Mouse (Mus musculus) urinary bladder, postnatal 10 days (tissue): ENCODE measurements around the gene Cdk5rap2.

Experiments used
- DNase-seq: peaks from one replicate; pipeline ENCODE4 v3.0.0; 2022; ENCODE audit warnings: low spot score

Gene Cdk5rap2

DNA sequence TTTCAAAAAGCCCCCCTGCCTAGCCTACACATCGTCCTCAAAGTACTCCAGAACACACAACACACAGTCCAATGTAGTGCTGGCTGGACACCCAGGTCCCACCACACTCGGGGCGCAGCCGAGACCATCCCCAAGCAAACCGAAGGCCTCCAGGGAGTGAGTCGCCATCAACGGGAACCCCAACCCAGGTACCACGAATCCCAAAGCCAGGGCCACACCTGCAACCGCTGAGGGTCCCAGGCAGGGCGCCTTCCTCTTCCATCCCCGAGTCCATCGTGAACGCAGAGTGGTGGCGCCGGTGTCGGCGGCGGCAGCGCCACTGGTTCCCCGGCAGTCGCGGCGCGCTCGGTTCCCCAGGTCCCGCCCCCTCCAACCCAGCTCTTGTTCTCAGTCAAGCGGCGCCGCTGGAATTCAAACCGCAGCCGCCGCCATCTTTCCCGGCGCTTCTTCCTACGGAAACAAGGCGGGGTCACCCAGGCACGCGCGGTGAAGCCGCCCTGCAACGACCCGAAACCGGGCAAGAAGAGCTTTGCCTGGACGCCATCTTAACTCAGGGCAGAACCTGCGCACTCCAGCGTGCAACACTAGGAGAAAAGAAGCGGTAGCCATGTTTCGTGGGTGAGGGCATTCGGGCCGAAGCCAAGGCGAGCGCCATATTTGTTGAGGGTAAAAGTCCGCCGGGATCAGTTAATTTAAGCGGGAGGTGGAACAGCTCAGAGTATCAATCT lies at the start of gene Cdk5rap2:
TSS of gene Cdk5rap2 (minus strand) at position 450 of the 728 bp plus-strand sequence.
- peak; percentile 83 for DNase-seq

DNA sequence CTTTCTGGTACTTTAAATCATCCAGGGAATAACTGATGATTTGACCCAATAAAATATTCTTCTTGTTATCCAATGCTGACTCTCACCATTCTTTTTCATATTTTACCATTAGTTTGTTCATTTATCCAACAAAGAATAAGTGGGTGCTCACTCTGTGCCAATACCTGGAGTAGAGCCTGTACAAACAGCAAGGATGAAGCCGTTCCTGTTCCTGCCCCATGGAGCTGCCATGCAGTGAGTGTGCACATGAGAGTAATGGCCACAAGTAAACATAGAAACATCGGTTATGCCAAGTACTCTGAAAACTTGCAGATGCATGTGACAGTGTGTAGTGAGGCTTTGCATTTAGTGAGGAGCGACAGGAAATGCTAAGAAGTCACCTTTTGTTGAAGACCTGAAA lies 41.9 kb upstream of the Cdk5rap2 start:
- no peak for DNase-seq

DNA sequence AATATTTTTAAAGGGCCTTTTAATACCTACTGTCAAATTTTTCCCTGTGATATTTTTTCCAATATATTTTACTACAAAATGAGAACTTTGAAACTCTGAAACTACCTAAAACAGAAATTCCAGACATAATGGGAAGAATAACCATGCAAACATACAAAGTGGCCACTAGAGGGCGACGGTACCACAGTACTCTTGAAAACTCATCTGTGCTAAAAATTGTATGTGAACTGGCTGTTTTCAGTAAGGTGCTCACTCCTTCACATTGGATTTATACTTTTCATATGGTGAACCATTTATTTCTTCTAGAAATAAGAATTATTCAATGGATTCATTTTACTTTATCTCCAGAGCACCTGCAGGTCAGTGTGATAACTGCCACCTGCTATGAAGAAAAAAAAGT lies 41.5 kb upstream of the Cdk5rap2 start:
- DNase-seq, result no peak

DNA sequence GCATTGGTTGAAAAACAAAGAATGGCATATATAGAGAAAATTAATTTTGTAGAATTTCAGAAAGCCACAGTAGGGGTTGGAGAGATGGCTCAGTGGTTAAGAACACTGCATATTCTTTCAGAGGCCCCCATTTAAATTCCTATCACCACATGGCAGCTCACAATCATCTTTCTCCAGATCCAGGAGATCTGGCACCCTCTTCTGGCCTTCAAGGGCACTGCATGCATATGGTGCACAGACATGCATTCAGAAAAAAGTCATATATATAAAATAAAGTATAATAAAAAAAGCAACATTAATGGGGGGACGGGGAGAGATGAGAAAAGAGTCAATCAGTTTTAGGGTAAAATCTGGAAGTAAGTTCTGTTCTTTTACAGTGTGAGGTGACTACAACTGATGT lies 39.4 kb upstream of the Cdk5rap2 start:
- DNase-seq, result no peak

DNA sequence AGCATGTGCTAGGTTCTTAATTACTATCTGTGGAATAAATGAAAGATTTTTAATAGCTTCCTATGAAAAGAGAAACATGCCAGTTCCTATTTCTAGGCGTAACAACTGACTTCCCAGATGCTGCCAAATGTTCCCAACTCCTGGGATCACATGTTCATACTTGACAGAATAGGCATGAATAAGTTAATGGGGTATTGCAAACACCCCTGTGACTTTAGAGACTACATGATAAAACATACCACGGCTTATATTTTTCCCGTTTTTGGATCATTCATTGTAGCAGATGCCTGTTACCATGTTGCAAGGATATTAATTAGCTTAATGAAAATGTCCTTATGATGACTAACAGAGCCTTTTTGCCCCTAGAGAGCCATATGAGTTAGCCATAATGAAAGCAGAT lies 36.5 kb upstream of the Cdk5rap2 start:
- no peak for DNase-seq

DNA sequence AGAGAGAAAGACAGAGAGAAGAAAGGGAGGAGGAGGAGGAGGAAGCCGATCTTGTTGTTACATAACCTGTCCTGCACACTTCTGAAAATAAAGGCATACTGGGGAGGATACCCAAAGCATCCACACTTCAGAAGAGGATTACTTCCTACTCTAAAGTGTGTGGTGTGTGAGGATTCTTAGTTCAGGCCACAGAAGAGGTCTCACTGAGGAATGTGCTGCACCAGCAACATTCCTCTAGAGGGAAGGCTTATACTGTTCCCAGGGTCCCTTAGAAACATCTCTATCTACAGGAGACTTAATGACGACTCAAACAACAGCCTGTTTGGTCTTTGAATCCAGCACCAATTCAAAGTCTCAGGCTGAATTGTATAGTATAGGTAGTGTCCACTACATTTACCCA lies 10.0 kb upstream of the Cdk5rap2 start:
- DNase-seq, result no peak

DNA sequence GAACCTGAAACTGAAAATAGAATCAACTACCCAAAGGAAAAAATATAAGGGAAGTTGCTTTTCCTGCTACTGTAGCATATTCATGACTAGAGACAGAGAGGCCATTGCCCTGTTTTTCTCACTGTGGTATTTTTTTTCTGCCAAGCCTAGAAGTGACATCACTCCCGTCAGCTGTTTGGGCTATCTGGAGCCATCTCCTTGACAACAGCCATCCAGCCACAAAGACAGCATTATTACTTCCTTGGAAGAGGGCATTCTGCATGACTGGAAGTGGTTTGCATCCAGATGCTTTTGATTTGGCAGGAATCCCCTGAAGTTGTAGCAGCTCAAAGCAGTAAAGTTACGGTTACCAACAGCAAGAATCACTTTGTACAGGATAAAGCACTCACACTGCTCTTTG lies 1.9 kb upstream of the Cdk5rap2 start:
- no peak for DNase-seq

DNA sequence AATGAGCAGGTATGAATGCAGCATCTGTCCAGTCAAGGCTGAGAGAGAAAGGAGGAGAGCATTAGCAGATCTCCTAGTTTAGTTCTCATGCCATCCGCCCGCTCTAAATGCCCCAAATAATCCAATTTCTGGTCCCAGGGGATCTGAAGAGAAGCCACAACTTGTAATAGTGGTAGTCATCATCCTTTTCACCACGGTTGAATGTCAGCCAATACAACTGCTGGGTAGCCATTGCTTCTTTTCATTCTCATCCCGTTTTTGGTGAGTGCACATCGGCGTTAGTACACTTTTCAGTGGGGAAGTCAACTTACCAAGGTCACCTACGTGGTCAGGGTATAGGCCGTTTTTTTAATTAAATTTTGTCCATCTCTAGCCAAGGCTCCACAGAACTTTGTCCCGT lies 787 bp downstream of the Cdk5rap2 start:
- no peak for DNase-seq

DNA sequence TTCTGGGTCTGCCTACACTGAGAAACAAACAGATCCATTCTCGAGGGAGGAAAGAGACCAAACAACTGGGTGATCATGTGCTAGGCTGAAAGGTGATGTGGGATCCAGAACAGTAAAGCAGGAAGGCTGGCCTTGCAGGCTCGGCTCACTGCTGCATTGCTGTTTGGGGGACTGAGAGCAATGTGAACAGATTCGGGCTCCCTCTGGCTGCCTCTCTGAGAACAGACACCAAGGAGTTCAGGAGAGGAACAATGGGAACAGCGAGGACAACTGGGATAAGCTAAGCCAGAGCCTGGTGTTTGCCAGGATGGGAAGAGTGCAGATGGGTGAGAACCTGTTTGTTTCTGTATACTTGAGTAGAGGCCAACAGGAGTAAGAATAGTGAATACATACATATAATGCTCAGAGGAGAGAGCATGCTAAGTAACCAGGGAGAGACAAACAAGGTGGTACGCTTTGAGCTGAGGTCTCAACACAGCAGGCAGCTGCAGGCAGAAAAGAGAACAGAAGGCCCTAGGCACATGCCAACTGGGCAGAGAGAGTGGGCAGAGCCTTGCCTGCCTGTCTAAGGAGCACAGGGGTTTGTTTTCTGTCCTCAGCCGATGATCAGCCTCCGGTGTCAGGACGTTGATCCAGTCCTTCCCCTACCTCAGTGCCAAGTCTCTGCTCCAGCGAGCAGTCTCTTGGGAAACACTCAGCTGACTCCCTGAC lies 8.0 kb downstream of the Cdk5rap2 start:
- no peak for DNase-seq

DNA sequence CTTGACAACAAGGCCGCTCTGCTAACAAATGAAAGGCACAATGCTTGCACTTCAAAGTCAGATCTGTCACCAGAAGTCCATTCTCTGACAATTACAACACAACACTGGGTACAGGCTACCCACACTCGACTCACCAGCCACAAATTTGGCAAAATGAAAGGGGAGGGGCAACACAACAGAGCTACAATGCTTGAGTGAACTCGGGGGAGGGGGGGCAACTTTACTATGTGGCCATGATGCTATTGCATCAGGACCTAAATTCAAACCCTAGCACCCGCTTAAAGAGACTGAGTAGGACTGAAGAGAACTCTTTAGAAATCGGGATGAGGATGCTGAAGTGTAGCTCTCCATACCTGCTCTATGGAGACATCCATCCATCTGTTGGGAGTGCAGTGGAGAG lies 10.8 kb downstream of the Cdk5rap2 start:
- DNase-seq, result no peak

DNA sequence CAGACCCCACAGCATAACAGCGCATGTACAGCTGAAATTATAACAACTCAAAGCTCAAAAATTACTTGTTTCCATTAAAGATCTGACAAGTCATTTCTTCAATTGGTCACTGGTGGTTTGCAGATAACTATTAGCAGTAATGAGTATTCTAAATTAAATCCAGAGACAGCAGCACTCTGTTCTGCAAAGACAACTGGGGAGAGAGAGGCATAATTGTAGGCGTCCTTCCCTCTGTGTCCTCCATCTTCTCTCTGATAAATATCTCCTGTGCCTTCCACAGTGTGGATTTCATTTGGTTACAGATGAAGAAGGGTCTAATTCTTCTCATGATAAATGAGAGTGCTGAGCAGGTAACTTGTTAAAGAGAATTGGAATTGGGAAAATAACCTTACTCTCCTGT lies 11.2 kb downstream of the Cdk5rap2 start:
- no peak for DNase-seq

DNA sequence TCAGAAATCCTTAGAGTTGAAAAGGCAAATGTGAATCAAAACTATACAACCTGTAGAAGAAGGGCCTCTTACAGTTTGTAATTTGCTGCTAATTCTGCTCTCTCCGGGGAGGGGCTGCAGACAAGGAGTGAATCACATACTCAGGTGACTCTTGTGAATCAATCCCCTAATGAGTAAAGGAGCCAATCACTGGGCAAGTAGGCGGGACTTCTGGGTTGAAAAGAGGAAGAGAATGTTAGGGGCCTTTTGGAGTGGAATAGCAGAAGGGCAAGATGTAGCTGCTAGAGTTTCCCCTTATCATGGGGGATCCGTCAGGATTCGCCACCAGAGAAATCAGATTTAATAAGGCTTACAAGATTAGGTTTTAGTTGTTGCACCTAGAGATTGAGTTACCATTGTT lies 12.2 kb downstream of the Cdk5rap2 start:
- no peak for DNase-seq

DNA sequence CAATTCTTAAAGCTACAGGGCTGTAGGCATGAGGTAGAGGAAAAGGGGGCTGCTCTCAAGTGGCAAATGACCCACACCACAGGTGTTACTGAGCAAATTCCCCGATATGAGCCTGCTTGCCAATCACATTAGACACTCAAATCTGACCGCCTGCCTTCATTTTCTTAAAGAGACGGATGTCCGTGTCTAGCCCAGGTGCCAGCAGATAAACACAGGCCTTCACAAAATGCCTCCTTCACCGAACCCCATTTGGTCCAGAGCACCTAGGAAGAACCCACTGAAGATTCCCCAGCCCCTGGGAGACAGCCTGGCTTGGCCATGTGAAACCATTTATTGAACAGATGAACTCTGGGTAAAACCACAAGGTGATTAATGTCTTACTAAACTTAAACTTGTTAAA lies 13.5 kb downstream of the Cdk5rap2 start:
- no peak for DNase-seq

DNA sequence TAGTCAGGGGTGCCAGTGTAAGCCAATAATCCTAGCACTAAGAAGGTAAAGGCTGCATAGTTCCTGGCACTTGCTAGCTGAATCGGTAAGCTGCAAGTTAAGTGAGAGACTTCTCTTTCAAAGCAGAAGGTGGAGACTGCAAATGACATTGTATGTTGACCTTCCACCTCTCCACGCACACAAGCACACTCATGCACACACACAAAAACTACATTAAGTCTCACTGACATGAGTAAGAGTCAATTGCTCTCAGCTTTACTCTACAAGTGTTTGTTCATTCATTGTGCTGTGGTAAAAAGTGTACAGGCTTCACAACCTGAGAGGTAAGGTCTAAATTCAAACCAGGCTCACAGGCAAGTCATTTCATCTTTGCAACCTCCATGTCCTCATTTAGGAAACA lies 15.5 kb downstream of the Cdk5rap2 start:
- no peak for DNase-seq

DNA sequence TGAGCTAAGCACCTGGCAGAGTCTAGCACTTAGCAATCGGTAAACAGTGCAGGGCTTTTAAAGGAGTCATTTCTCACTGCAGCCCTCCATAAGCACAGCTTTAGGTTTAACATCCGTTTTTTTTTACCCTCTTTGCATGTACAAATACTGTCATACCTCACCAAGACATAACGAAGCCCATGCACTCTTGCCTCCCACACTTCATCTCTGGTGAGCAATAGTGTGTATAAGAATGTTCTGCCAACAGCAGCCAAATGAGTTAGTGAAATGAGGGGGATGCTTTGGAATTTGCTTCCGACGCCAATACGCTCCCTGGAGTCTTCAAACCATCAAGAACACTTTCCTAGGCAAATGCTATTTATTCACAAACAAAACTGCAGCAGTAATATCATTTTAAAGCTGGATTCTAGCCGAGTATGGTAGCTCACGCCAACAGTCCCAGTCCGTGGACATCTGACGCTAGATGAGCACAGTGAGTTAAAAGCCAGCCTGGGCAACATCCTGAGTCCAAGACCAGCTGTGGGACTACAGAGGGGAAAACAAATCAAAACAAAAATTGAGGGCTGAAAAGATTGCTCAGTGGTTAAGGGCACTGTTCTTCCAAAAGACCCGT lies 18.4 kb downstream of the Cdk5rap2 start:
- no peak for DNase-seq

DNA sequence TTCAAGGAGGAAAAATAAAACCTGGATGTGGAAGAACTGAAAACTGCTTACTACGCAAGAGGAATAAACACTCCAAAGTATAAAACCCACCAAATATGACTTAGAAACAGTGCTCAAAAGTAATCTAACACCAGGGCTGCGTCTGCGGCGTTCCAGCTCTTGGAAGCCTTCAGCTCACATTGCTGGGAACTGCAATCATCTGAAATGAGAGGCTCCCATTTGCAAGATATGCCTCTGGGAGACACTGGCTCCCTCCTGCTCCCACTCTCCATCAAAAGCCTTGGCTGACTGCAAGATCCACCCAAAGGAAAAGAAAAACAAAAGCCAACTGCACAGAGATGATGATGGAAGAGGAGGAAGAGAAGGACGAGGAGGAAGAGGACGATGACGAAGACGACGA lies 19.2 kb downstream of the Cdk5rap2 start:
- DNase-seq, result no peak

DNA sequence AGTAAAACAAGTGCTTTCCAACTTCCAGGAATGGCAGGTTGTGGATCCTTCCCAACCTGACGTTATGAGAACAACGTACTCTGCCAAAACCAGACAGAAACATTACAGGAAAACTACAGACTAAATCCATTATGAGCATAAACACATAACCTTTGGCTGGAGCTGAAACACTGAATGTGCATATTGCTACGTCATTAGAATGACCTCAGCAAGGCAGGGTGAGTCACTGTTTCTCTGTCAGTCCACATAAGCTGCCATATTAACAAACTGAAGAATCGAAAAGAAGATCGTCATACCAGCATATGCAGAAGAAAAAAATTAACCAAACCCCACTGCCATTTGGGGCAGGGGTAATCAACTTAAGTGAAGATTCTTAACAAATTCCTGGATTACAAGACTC lies 24.0 kb downstream of the Cdk5rap2 start:
- no peak for DNase-seq

DNA sequence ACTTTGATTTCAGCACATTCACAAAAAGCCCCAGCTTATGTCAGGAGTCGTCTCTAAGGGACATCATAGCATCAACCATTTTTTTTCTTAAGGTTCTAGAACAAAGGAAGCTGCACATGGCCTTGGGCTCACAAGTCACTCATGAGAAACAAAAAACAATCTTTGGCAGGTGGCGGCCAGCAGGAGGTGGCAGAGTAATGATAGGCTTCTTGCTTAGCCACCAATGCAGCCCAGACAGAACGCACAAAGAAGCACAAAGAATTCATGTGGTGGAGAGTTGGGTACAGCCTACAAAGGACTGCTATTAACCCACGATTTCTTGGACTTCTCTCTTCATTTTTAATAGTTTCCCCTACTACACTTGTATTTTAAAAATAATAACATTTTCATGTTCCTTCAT lies 32.9 kb downstream of the Cdk5rap2 start:
- no peak for DNase-seq

DNA sequence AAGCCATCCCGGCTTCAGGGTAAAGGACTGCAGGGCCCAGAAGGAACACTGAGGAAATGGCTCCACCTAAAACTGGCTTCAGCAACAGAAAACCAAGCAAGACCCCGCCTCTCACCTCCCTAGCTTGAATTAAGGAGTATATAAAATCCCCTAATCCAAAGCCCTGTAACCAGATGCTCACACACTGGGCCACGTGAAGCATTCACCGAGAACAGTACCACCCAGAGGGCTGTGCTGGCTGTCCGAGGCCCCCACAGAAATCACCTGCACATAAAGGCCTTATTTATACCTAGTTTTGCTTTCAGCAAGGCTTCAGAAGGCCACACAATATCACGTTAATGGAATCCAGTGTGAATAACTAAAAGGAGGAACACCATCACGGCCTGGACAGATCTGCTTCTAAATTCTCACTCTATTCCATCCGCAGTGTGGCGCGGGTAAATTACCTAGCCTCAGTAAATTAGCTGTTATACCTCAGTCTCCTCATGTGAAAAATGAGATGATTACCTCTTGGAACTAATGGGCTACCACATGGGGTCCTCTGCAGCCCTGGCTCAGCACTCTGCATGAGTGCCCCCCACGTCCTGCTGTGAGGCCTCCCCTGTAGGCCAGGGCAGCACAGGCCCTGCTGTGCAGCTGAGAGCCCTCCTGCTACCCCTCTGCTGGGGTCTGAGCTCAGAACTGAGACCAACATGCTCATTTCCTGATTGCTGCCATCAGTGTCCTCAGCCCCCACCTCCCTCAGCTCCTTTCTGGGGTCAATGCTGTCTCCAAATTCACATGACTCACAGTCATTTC lies 45.0 kb downstream of the Cdk5rap2 start:
- DNase-seq, result no peak

DNA sequence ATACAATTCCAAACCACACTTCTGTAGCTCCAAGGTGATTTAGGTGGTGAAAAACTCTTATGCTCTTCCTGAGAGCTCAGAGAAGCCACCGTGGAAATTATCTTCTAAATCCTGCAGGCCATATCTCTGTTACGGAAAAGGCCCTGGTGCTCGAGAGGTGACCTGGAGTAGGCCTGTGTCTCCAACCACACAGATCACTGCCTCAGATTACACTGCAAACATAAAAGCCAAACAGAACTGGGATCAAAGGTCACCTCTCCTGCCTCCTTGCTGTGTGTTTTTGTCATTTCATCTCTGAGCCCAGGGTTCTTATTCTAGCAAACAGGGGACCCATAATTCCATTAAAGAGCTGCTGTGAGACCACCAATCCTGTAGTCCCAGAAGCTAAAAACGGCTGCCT lies 48.9 kb downstream of the Cdk5rap2 start:
- no peak for DNase-seq

DNA sequence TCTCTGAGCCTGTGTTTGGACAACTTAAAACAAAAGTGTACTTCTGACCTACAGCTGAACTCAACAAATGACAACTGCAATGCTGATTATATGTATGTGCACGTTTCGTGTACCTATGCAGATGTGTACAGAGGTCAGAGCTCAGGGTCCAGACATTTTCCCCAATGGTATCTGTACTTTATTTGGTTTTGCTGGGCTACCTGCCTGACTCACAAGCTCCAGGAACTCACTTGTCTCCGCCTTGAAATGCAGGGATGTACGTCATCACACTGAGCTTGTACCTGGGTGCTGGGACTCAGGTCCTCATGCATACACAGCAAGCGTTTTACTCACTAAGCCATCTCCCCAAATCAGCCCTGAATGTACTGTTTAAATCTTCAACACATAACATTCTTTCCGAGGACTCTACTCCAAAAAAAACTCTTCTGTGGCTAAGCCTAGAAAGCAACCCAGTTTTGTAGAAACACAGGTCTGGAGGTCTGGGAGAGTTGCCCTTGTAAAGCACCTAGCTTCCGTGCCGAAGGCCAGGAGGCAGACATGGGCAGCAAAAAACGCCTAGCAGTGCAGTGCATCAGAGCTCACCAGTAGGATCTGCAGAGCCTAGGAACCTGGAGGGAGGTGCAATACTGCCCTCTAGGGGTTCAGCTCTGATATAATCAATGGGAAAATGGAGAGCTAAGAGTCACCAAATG lies 54.4 kb downstream of the Cdk5rap2 start:
- no peak for DNase-seq

DNA sequence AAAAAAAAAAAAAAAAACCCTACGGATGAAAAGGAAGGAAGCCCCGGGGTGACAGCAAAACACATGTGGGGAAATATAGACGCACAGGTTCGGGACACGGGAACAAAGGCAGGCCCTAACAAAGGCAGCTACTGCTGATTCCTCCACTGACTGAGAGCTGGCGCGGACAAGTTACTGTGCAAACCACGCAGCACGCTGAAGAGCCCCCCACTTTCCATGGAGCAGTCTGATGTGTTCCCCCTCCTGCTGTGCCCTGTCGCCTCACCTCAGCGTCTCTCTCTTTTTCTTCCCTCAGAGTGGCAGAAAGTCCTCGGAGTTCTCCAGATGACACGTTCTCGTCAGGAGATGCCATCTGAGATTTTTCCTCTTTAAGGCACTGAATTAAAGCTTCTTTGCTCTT lies 55.8 kb downstream of the Cdk5rap2 start:
- no peak for DNase-seq
